Mouse (Mus musculus): ENCODE measurements around the gene Magea6. TPM values are rescaled to one million over a fixed set of nuclear protein-coding genes. Genes with fewer than 3 reads are reported as not detected.
"Not testable (repeated sequence)": the region's sequence is repeated elsewhere in the genome, so short reads cannot be mapped to it uniquely, and the experiment has no call there.

The Magea6 gene
- not detected in 2 replicates for polyA plus RNA-seq (2014; fragmentation: Nextera tagmentation; extraction: Ambion mirVana)

GRCm38 (mm10) chrX:154935887-154936286 is at the start of gene Magea6:
TSS of gene Magea6 (minus strand) at chrX:154935987.
- not testable (repeated sequence) for H3K4me2 ChIP-seq; H3K9me3 ChIP-seq (ENCODE audit: control insufficient read depth, low read length); ATAC-seq (replicated peaks; ENCODE audit: low FRiP score); H3K27me3 ChIP-seq (replicated peaks; ENCODE audit: control insufficient read depth, insufficient read depth, low read length); H3K4me3 ChIP-seq (ENCODE audit: low read depth, low read length); H3K9ac ChIP-seq (ENCODE audit: low read depth, low read length); DNase-seq (ENCODE audit: low spot score); H3K4me1 ChIP-seq (replicated peaks; ENCODE audit: control insufficient read depth, insufficient read depth, low read length); H3K36me3 ChIP-seq (ENCODE audit: control insufficient read depth, insufficient read depth, low read length); H3K27ac ChIP-seq (ENCODE audit: low read depth, low read length)
- WGBS, result 43% methylated on average over 1 of the region's 1 CpGs

GRCm38 (mm10) chrX:154949405-154949804 is 13.6 kb upstream of the Magea6 start, which contains the start of gene Magea3:
TSS of gene Magea3 (minus strand) at chrX:154949505.
- H3K36me3 ChIP-seq (ENCODE audit: control insufficient read depth, insufficient read depth, low read length); DNase-seq (ENCODE audit: low spot score); H3K9ac ChIP-seq (ENCODE audit: low read depth, low read length); H3K9me3 ChIP-seq (ENCODE audit: control insufficient read depth, low read length); H3K27me3 ChIP-seq (replicated peaks; ENCODE audit: control insufficient read depth, insufficient read depth, low read length); H3K27ac ChIP-seq (ENCODE audit: low read depth, low read length); H3K4me1 ChIP-seq (replicated peaks; ENCODE audit: control insufficient read depth, insufficient read depth, low read length); H3K4me3 ChIP-seq (ENCODE audit: low read depth, low read length); H3K4me2 ChIP-seq; ATAC-seq (replicated peaks; ENCODE audit: low FRiP score): not testable (repeated sequence)
- WGBS, result 64% methylated on average over 1 of the region's 1 CpGs

GRCm38 (mm10) chrX:154890167-154890566 is 45.6 kb downstream of the Magea6 start, which contains the start of gene Cldn34b1:
TSS of gene Cldn34b1 (minus strand) at chrX:154890267.
- not testable (repeated sequence) for H3K36me3 ChIP-seq (ENCODE audit: control insufficient read depth, insufficient read depth, low read length); H3K4me3 ChIP-seq (ENCODE audit: low read depth, low read length); H3K9me3 ChIP-seq (ENCODE audit: control insufficient read depth, low read length); H3K4me2 ChIP-seq; H3K4me1 ChIP-seq (replicated peaks; ENCODE audit: control insufficient read depth, insufficient read depth, low read length); H3K27ac ChIP-seq (ENCODE audit: low read depth, low read length); H3K9ac ChIP-seq (ENCODE audit: low read depth, low read length); H3K27me3 ChIP-seq (replicated peaks; ENCODE audit: control insufficient read depth, insufficient read depth, low read length); DNase-seq (ENCODE audit: low spot score); ATAC-seq (replicated peaks; ENCODE audit: low FRiP score)
- WGBS, result 84% methylated on average over 3 of the region's 3 CpGs

Other genes starting within 250 kb of the Magea6 start
- not detected in 2 replicates for gene Cldn34b1, start 45.7 kb downstream of the Magea6 start, polyA plus RNA-seq (2014; fragmentation: Nextera tagmentation; extraction: Ambion mirVana)
- not detected in 2 replicates for gene Magea3, start 13.5 kb upstream of the Magea6 start, polyA plus RNA-seq (2014; fragmentation: Nextera tagmentation; extraction: Ambion mirVana)
- not detected in 2 replicates for gene Magea8, start 59.9 kb upstream of the Magea6 start, polyA plus RNA-seq (2014; fragmentation: Nextera tagmentation; extraction: Ambion mirVana)
- gene Magea5, start 127.2 kb upstream of the Magea6 start, polyA plus RNA-seq (2014; fragmentation: Nextera tagmentation; extraction: Ambion mirVana), result not detected in 2 replicates
- gene Magea1, start 153.8 kb upstream of the Magea6 start, polyA plus RNA-seq (2014; fragmentation: Nextera tagmentation; extraction: Ambion mirVana), result not detected in 2 replicates
- gene Magea2, start 157.7 kb upstream of the Magea6 start, polyA plus RNA-seq (2014; fragmentation: Nextera tagmentation; extraction: Ambion mirVana), result not detected in 2 replicates
- not detected in 2 replicates for gene Cldn34b2, start 192.4 kb upstream of the Magea6 start, polyA plus RNA-seq (2014; fragmentation: Nextera tagmentation; extraction: Ambion mirVana)